Mouse (Mus musculus) lung, postnatal 14 days (tissue): ENCODE measurements around the gene Slc5a5.

Experiments used
- DNase-seq: peaks from one replicate; pipeline ENCODE4 v3.0.0; 2021

Slc5a5 gene

DNA sequence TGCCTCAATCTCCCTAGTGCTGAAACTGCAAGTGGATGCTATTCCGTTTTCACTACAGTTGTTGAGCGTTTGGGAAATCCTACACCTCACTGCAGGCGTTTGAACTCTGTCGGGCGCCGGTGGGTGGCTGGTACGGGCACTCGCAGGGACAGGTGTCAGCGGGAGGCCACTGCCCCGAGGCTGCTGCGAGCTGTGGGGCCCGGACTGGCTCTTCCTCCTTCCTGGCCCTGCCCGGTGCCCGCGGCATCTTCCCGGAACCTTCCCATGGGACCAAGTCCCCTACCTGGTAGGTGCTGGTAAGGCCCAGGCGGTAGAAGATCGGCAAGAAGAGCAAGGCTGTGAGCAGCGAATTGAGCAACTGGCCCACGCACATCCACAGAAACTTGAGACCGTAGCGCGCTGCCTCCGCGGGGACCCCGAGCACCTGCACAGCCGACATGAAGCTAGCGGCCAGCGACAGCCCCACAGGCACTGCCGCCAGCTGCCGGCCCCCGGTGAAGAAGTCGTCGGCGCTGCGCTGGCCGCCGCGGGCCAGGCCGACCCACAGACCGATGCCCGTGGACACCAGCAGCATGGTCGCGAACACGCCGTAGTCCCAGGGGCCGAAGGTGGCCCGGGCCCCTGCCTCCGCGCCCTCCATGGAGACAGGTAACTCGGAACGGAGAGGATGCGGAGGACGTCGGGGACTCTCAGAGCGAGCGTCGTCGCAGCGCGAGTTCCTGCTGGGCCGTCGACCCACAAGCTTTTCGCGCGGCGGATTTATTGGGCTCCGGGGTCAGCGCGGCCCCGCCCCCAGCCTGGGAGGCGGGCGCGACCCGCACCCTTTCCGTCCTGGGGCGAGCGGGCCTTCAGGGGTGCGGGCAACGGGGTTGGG lies at the start of gene Slc5a5:
Gene Slc5a5 (minus strand): TSS at position 736 of the 874 bp plus-strand sequence.
- DNase-seq: no peak

DNA sequence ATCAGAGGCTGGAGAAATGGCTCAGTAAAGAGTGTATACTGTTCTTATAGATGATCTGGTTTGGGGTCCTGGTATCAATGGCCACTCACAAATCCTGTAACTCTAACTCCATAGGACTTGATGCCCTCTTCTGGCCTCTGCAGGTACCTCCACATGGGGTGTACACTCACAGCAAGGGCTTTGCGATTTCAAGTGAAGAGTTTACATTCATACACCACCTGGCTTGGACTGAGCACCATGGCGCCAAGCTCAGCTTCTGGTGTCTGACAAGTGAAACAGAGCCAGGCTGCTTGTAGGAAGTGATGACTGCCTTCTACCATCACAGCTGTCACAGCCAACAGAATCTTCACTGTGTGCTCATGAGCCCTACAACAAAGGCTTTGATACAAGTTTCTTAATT lies 48.9 kb upstream of the Slc5a5 start:
- no peak for DNase-seq

DNA sequence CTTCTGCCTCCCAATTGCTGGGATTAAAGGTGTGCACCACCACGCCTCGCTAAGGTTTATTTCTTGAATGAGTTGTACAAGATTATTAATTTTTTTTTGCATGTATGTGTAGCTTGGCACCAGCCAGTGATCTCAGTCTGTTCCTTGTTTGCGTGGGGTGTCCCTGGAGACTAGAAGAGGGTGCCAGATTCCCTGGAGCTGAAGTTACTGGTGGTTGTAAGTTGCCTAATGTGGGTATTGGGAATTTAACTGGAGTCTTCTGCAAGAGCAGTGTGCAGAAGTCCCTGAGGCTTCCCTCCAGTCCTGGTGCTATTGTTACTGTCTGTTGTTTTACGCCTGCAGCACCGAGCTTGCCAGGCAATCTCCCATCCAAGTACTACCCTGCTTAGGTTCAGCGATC lies 44.6 kb upstream of the Slc5a5 start:
- DNase-seq: no peak

- DNase-seq: no peak
These were observed 42.2 kb upstream of the Slc5a5 start for GRCm38 (mm10) chr8:70934786-70935185.

- no peak for DNase-seq
These were observed 40.5 kb upstream of the Slc5a5 start for GRCm38 (mm10) chr8:70933036-70933435.

- no peak for DNase-seq
These were observed 39.2 kb upstream of the Slc5a5 start for GRCm38 (mm10) chr8:70931731-70932130.

DNA sequence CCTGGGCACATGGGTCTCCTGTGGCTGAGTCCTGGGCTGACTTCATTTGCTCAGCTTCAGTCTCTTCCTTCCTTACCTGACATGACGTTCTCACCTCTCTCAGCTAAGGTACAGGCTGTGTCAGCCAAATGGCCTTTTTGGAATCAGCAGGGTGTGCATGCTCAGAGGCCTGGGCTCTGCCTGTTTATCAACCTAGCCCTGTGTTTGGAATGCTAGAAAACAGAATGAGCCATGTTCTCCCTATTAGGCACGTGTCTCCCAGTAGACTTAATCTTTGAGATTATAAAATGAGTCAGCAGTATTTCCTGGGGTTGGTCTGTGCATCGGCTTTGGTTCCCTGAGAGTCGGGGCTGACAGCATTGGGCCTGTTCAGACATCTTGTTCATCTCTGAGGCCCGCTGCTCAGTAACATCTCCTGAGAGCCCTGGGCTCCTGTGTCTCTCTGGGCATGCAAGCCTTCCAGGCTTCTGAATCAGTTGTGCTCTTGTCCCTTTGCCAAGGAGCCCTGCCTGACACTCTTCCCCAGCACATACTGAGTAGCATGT lies 36.3 kb upstream of the Slc5a5 start:
- DNase-seq: no peak

DNA sequence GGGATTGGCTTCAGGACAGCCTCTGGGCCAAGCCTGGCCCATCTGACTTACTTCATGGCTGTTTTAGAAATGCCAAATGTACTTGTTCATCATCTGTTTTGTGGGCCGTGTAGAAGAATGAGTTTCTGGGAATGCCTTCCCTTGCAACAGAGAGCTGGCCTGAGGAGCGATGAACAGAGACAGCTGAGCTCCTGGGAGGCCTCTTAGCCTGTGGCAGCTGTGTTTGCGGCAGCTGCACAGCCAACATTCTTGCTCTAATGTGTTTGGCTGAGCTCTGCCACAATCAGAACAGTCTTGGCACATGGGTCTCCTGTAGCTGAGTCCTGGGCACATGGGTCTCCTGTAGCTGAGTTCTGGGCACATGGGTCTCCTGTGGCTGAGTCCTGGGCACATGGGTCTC lies 35.5 kb upstream of the Slc5a5 start:
- DNase-seq: no peak

- no peak for DNase-seq
These were observed 33.8 kb upstream of the Slc5a5 start for GRCm38 (mm10) chr8:70926396-70926795.

DNA sequence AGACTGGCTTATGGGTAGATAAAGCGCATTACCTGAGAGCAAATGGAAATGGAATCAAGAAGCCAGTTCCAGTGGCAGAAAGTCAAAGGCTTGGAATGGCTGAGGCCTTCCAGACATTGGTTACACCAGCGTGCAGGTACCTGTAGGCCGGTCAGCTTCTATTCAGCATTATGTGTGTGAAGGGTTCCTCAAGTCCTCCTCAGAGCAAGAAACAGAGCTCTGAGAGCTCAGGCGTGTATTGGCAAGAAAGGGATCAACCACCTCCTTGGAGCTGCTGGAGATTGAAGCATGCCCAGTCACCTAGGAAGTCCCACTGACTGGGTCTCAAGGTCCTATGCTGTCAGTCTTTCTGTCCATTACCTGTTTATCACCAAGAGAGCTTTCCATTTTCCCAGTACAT lies 33.2 kb upstream of the Slc5a5 start:
- no peak for DNase-seq

GRCm38 (mm10) chr8:70924151-70924550 lies 31.6 kb upstream of the Slc5a5 start:
- DNase-seq: no peak

GRCm38 (mm10) chr8:70920049-70920922 lies 27.7 kb upstream of the Slc5a5 start:
- DNase-seq: no peak

- DNase-seq: no peak
These were observed 22.1 kb upstream of the Slc5a5 start for GRCm38 (mm10) chr8:70914704-70915103.

- DNase-seq: no peak
These were observed 21.0 kb upstream of the Slc5a5 start for GRCm38 (mm10) chr8:70913523-70913922.

- DNase-seq: no peak
These were observed 20.4 kb upstream of the Slc5a5 start for GRCm38 (mm10) chr8:70912955-70913354.

- no peak for DNase-seq
These were observed 19.0 kb upstream of the Slc5a5 start for GRCm38 (mm10) chr8:70911596-70911995.

DNA sequence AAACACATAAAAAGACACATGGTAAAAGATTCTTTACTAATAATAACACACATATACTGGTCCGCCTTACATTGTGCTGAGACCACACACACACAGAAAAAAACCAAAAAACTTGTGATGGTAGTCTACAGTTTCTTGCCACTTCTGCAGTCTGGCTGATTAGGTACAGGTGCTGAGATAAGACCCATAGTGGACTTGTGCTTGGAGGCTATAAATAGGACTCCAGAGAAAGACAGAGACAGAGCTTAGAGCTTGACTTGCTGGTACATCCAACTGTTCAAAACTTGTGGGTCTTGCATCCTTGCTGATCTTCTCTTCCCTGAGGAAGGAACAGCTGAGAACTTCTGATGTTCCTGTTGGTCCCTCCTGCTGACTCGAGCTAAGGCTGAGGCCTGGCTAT lies 15.0 kb upstream of the Slc5a5 start:
- DNase-seq: no peak

DNA sequence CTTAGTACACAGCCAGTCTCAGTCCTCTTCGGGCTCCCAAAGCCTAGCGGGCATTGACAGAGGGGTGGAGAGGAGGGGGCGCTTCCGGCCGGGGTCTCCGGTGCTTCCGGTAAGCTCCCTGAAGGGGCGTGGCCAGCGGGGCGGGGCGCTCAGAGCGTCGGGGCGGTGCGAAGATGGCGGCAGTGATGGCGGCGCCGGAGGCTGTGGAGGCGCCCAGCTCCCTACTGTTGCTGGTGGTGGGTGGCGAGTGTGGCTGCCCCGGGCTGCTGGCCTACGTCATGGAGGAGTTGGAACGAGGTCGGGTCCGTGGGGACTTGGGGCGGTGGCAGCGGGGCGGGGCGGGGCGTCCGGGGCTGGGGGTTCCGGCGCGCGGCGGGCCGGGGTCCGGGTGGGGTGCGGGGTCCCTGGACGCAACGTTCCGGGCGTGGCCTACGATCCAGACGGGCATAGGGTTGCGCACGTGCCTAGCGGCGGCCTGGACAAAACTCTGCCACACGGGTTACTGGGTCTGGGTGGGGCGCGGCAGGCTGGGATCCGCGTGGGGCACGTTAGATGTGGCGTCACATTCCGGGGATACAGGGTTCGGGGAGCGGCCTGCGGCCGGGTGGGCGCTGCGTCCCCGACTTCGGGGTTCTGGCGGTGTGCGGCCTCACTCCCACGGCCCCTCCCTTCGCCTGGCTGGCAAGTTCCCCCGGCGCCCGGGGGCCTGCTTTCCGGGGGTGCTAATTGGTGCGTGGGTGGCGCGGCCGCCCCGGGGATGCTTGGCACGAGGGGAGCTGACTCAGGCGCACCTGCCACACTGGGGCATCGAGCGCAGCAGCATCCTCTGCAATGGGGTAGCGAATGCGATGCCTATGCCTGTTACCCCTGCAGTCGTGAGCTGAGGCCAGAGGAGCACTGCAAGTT lies 13.5 kb upstream of the Slc5a5 start, which contains the start of gene Map1s:
Gene Map1s (plus strand): TSS at position 102 of the 906 bp plus-strand sequence.
- DNase-seq: peak; percentile 72

DNA sequence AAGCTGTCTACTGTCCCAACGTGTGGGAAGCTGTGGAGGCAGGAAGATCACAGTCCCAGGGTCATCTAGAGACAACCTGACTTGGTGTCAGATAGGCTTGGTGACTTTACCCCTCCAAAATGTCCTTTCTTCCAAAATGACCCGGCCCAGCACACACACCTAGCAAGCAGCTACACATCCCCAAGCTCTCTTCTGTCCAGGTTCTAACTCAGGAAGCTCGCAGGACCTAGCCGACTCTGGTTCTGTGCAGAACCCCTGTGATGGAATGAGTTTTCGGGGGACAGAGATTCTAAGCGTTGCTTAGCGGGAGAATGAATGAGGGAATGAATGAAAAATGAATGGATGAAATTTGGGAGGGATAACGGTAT lies 12.9 kb upstream of the Slc5a5 start:
- no peak for DNase-seq

- peak; percentile 55 for DNase-seq
These were observed 12.0 kb upstream of the Slc5a5 start for GRCm38 (mm10) chr8:70904532-70904931.

- DNase-seq: no peak
These were observed 11.0 kb upstream of the Slc5a5 start for GRCm38 (mm10) chr8:70903582-70903981.

GRCm38 (mm10) chr8:70903112-70903511 lies 10.6 kb upstream of the Slc5a5 start:
- no peak for DNase-seq
